Mouse (Mus musculus) frontal cortex, postnatal 10 days (tissue): ENCODE measurements at regions not wholly inside any gene's neighbourhood (a gene's known extent, or its start where the extent isn't known, plus 50 kb on each side); places are given as distances from the start of the nearest gene placed in this dataset.
"Not testable (repeated sequence)": the region's sequence is repeated elsewhere in the genome, so short reads cannot be mapped to it uniquely, and the experiment has no call there.

Experiments
- DNase-seq, 2 experiments: peaks; one replicate each; pipeline ENCODE4 v3.0.0; 2022; ENCODE audit warnings: low spot score in 2 of 2, mixed read lengths in 1 of 2

DNA sequence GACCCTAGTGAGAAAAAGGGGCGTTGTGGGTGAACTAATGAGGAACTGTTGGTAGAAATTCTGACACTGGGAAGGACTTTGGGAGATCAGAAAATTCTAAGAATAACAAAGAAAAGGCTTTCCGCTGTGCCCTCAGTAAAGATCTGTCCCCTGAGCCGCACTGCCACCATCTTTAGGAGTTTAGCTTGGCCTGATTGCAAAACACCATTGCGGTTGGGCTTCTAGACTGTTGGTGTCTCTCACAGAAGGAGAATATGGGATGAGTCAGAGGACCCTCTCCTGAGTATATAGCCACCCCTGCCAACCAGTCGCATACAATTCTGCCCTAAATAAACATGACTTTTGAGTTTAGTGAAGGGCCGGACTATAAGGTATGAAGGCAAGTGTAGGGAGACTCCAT lies 147.5 kb upstream of the Nrip1 start:
- no peak for DNase-seq

DNA sequence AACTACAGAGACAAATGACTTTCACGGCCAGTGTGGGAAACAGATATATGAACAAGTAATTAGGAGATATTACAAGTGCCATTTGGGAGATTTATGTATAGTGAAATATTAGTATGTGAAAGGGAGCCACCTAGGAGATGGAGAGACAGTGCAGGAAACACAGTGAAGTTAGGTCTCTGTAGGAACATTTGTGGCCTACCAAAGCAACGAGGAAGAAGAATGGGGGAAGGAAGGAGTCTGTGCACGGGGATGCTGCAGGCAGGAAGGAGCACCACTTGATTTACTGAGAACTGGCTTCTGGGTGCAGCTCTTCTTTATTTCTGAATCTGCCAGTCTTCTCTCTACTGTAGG lies 147.0 kb upstream of the Nrip1 start:
- no peak for DNase-seq

DNA sequence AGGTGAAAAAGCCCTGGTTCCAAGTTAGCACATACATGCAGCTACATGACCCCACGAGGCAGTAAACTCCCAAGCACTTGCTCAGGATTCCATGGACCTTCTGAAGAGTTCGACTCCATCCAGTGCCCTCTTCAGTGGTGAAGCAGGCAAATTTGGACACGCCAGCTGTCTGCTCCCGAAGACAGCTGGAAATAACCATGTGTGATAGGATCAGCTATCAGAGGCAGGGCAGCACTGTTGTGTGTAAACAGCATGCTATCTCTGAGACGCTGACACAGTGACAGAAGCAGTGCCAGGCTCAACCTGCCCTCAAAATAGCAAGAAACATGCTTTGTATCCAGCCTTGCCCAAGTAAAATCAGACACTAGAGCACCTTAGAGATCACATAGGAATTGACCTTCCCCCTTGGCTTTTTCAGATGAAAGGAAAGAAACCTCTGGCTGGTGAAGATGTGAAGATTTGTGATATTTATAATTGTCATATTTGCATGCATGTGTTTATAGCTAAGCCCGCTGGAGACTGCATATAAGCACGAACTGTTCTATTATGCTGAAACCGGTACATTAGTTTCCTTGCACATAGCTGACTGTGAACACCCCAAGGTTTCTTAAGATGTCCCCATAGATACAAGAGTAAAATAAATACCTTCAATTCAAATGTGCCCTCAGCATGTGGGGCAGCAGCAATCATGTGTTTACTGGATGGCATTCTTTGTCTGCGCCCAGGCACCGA lies 146.4 kb upstream of the Nrip1 start:
- no peak for DNase-seq

DNA sequence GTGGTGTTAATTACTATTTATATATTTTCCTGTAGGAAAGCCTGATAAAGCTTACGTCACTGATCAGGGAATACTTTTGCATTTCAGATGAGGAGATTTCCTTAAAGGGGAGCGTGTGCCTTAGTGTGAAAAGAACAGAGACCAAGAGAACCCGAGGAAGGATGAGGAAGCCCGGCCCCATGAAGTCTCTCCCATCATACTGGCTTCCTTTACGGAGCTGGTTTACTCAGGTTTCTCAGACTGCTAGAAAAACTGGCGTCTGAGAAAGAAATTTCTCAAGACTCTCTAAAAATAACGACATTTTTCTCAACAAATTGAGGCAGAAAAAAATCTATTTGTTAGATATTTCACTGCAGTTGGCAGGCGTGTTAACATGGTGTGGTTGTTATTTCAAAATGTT lies 137.2 kb upstream of the Nrip1 start:
- DNase-seq, result no peak

DNA sequence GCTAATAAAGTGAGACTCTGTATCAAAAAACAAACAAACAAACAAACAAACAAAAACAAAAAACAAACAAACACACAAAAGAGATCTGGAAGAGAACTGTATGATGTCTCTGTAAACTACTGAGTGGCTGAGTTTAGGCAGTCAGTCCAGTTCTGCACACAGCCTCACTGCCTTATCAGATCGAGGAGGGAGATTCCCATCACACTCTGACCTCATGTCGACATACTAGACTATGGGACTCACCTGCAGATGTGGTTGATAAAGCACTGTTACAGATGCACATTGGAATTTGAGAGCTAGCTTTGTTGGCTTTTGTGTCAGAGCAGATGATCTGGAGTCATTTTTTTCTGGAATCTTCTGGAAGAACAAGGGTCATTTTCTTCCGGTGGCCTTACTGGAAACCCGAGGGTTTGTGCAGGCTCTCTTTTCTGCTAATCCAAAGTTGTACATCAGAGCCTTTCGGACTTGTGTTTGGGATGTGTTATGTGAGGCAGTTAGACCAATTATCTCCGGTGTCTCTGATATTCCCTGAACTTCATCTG lies 135.6 kb upstream of the Nrip1 start:
- no peak for DNase-seq

DNA sequence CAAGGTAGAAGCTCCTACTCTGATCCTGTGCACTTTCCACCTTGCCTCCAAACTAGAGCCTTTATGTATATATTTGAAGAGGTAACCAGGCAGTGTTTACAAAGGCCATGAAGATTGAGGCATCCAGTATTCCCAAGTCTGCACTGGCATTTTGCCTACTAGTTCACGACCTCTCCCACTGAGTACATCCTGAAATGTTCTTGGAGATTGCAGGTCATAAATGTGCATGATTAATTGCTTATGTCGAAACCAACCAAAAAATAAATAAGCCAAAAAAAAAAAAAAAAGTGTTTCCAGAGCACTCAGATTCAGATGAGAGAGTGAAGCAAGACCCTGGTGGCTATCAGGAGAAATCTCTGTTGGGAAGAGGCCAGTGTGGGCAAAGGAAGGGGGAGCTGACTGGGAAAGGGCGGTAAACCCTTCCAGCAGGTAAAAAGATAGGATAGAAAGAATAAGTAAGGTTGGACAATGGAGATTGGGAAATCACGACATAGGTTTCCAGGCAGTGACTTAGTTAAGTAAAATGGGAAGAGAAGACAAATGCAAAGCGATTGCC lies 133.6 kb upstream of the Nrip1 start:
- no peak for DNase-seq

DNA sequence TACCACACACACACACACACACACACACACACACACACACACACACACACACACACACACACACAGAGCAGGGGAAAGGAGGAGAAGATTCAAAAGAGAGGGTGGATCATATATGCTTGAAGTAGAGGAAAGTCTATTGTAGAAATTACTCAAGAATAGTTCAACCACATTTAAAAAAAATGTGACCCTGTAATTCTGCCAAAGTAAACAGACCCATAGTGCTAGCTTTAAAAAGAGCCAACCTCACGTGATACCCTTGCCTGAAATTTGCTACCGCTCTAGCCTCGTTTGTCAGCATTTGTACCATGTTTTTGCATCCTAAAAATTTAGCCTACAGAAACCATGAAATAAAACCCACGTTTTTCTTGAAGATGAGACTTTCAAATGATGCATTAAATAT lies 132.6 kb upstream of the Nrip1 start:
- DNase-seq, result no peak

DNA sequence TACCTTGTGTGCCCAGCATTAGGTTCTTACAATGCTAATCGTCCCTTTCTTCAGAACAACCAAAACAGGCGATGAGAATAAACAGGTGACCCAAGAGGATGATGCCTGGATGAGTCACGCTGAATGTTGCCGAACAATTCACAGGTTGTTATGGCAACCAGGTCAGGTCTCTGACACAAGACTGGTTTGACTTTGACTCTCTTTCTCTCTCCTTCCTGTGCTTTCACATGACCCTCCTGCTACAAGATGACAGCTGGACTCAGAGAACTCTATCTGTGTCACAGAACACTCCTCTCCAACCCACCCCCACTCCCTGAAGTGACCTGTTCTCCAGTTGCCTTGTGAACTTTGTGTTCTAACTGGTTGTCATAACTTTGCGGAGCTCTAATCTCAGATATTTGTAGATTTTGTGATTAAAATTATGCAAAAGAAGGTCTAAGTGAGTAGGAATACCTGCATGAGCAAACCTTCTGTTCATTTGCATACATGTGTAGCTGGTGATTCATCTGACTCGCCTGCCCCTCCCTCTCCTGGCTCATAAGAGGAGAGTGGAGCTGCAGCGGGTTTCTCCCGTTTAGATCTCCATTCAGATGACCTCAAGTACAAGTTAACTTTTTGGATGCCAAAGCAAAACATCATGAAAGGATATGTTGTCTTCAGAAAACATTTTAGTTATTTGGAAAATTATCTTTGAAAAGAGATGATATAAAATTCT lies 126.2 kb upstream of the Nrip1 start:
- DNase-seq, result no peak

DNA sequence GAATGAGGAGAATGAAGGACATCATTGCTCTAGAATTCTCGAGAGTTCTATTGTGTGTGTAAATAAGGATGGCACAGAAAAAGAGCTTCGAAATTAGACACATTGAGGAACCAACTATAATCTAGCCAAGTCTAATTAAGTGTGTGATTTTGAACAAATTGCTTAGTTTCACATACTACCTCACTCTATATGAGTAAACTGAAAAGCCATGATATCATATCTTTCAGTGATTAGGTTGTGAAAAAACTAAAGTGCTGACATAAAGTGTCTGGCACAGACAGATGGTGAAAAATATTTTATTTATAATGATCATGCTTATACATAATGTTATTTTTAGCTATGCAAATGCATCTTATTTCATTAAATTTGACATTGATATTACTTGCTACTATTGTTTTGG lies 124.6 kb upstream of the Nrip1 start:
- DNase-seq, result no peak

DNA sequence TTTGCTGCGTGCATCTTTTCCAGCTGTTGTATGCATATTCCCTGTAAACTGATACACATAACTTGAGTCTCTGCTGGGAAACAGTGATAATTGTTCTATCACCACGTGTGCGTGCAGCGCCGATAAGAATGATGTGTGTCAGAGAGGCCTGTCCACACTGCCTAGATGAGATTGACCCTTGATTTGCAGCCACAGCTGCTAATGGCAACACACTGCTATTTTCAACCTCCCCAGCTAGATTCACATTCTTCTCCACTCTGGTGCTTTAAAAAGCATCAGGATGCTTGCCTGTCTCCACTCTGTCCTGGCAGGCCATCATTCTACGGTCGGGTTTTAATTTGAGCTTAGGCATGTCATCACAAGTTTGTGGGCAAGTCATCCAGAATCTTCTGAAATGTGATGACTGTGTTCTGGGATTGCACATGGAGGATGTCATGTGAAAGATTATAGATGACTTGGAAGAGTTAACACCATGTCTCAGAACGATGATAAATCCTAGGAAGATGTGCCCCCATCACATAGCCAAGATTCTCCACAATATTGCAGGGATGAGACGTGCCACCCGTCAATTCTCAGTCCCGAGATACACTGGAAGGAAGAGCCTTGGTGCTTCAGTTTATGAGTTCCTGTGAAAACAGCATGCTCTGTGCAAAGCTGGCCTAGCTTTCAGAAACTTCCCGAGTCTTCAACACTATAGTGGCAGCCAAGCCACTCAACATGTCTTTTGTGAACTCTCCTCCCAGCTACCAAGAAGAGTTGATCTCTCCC lies 123.6 kb upstream of the Nrip1 start:
- DNase-seq, result no peak

DNA sequence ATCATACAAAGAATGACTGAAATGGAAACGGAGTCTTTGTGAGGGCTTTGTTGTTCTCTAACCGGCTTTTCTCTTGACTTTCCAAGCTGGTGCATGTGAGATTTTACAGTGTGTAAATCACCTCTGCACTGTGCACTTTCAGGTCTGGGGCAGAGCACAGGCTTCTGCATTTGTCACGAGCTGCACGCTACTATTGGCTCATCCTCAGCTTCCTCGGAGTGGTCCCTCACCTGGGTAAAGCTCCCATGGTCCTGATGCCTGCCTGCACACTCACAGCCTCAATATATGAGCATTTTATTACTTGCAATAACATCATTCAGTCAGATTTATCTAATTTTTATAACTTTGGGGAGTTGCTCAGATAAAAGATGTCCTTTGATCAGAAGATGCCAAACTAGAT lies 109.8 kb upstream of the Nrip1 start:
- DNase-seq, result no peak

DNA sequence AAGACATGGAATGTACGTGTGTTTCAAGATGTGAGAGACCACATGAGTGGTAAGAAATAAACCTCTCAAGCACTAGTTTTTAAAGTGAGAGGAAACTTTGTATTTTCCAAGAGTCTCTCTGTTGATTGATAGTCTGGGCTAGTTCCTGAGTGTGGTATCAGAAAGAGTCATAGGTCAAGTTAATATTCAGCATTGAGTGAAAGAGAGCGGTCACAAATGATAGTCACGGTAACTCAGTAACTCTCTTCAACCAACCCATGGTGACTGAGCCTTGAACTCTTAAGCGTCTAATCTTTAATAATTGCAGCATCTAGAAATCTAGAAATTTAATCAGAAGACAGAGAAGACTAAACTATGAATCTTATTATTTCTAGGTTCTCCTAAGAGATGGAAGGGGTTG lies 108.3 kb upstream of the Nrip1 start:
- no peak for DNase-seq

DNA sequence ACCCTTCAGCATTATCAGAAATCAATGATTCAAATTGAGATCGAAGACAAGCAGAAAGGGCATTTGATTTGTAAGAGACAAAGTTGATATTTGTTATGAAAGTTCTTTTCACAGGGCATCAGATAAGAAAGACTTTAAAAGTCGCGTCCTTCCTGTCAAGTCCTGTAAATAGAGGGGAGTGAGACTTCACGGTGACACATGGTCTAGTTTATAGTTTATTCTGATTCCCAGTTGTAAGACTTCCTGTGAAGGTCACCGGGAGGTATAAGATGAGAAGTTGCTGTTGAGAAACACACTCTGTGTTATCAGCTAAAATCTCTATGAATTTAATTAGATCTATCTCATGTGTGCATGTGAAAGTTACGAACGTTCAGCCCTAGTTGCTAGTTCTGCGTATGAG lies 103.8 kb upstream of the Nrip1 start:
- DNase-seq, result no peak

DNA sequence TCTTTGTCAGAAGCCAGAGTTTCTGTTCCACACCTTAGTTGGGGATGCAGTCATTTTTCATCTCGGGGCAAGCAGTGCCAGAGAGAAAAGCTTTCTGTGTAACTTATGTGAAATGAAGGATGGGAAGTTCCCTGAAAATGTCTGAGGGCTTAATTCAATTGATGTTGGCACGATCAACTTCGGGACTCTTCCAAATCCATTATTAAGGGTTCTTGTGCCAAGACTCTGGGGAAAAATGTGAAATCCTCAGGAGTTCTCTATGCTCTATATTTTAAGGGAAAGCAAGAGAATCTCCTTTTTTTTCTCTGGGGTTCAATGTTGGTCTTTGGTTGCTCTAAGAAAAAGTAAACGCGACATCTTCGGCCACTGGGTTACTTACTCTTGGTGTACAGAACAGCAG lies 100.9 kb upstream of the Nrip1 start:
- no peak for DNase-seq

DNA sequence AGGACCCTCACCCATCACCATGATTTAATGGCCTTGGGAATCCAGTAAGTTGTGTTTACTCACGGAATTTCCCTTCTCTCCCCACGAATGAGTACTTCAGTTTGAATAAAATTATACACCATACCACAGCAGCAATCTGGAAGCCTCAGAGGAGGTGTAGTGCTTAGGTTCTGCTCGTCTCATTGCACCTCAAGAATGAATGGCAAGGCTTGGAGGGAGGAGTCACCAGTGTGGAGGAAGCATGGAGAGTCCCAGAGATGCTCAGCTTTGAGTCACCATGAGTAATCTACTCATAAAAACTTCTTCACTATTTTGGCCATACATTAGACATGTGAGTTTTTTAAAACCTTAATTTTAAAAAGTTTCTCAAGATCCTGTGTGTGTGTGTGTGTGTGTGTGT lies 98.8 kb upstream of the Nrip1 start:
- DNase-seq, result no peak

DNA sequence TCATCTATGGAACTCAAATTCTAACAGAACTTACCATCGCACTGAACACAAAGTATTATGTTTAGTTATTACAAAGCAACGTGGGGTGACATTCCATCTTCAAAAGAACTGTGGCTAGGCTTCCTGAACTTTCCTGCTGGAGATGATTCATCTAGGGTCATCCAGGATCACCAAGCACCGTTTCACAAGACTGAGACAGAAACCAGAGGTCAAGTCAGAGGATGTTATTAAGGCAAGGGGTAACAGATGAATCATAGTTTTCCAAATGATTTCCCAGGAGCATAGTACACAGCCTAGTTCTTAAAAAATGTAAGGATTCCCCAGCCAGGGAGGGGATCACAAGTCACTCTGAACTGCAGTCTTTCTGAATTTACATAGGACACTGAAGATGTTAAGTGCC lies 97.5 kb upstream of the Nrip1 start:
- DNase-seq, result no peak

DNA sequence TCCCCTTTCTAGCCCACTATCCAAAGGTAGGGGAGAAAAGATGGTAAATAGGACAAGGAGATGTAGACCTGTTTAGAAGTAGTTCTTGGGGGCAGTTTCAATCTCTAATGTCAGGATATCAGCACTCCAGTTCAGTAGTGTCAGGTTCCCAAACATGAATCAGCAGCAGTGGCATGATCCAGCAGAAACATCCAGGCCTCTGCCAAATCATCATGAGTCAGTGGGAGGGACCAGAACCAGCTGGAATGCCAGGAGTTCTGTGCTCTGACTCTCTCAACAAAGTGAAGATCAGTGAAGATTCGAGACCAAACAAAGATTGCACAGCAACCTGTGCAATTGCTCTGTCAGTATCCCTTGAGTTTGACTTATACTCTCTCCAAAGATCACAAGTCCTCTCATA lies 85.9 kb upstream of the Nrip1 start:
- no peak for DNase-seq

DNA sequence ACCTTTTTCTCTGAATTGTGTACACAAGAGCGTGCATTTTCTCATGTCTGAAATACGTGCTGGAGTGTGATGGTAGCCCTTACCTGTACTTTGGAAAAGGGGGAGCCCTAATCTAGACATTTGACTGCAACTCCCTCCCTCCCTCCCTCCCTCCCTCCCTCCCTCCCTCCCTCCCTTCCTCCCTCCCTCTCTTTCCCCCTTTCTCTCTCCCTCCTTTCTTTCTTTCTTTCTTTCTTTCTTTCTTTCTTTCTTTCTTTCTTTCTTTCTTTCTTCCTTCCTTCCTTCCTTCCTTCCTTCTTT lies 82.6 kb upstream of the Nrip1 start:
- not testable (repeated sequence) for DNase-seq

DNA sequence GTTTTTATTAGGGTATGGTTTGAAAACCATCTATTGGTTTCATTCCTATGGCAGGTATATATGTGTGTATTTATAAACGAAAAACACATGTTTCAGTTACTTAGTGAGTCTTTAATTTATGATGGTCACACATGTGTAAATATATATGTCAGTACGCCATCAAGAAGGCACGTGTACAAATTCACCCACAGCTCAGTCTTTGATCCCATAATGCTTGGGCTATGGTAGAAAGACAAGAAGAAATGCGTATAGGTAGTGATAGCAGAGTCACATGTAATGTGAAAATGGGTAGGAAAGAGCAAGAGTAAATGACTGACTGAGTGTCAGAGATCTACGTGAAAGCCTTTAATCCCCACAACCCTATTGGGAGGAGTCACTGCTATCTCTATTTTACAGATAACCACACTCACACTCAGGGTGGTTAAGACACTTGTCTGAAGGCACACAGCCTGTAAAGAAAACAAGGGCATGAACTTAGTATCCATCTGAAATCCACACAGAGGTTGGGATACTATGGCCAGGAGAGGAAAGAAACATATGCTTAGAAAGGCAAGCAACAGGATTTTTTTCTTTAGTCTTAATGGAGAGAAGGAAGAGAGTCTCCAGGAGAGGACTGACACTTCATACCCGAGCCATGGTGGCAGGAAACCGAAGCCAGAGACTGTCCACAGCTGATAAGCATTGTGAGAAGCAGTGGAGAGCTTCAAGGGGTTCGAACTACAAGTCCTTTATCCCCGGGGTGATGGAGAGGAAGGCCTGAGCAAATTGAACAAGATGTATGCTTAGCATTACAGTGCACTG lies 82.1 kb upstream of the Nrip1 start:
- DNase-seq, result no peak

DNA sequence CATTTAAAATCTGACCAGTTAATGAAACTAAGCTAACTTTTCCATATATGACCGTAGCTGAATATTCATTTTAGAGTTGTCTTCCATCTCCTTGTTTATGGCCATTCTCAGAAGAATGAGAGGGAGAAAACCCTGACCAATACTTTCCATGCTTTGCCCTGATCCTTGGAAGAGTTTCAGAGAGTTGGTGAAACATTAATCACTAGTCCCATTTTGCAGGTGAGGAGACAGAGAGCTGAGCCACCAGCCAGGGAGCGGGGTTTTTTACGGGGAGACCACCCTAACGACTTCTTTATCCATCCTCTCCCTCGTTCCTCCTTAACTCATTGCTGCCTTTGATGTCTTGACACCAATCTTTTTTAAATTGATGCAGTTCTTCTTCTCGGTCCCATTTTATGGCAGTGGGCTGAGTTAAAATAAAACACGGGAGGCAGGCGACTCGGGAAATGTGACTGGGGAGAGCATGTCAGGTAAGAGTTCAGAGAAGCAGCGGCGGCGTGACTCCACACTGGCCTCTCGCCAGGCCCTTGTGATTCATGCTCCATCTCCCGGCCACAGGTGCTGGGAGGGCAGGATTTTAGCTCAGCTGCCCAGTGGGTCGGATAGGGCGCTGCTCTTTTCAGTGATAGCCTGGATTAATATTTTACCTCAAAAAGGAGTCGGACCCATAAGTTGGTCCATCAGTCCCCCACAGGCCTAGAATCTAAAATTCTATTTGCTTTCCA lies 81.3 kb upstream of the Nrip1 start:
- DNase-seq, result no peak
